Mouse (Mus musculus) G1E (cell line): ENCODE results near the gene Zbp1.

ENCODE experiments used
- CTCF ChIP-seq: IDR thresholded peaks from 2 replicates; pipeline ENCODE4 v1.5.1; 2012; ENCODE audit warnings: low read depth, low read length, inconsistent platforms, mixed read lengths
- POLR2AphosphoS5 ChIP-seq: IDR thresholded peaks from 2 replicates; pipeline ENCODE4 v1.6.1; 2012; ENCODE audit warnings: low read depth, low read length, inconsistent platforms; ENCODE audit not compliant: insufficient replicate concordance

DNA sequence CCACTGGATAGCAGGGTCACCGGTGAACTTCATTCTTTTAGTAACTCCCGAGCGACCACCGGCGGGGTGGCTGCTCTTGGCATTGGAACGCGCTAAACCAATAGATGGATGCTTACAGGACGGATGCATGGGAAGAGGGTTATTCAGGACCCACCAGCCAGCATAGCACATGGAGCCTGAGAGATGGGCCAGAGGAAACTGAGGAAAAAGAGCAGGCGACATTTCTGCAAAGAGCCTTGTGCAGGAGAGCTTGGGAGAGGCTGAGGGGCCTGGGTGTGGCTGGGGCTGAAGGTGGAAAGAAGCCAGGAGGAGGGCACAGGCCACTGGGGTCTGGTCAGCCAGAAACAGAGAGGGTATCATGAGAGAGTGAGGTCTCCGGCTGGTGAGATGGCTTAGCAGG is 35.4 kb downstream of the Zbp1 start:
- TF ChIP-seq CTCF (no peak), POLR2AphosphoS5 (no peak)
